Mouse (Mus musculus) urinary bladder, postnatal 10 days (tissue): ENCODE results near the gene Map3k1.

Experiments used
- DNase-seq: peaks from one replicate; pipeline ENCODE4 v3.0.0; 2022; ENCODE audit warnings: low spot score

The Map3k1 gene

GRCm38 (mm10) chr13:111812647-111813046, 3.9 kb upstream of the Map3k1 start:
- DNase-seq = no peak

GRCm38 (mm10) chr13:111810998-111811628, 2.3 kb upstream of the Map3k1 start:
- no peak for DNase-seq

- no peak for DNase-seq
Observed at GRCm38 (mm10) chr13:111809466-111810228, 854 bp upstream of the Map3k1 start.

GRCm38 (mm10) chr13:111808387-111808636, 481 bp downstream of the Map3k1 start:
- DNase-seq = no peak

- no peak for DNase-seq
Observed at GRCm38 (mm10) chr13:111807596-111808386, 1.0 kb downstream of the Map3k1 start.

GRCm38 (mm10) chr13:111807105-111807595, 1.6 kb downstream of the Map3k1 start:
- DNase-seq = no peak

- DNase-seq = no peak
Observed at GRCm38 (mm10) chr13:111805738-111806722, 2.8 kb downstream of the Map3k1 start.

GRCm38 (mm10) chr13:111804951-111805673, 3.7 kb downstream of the Map3k1 start:
- DNase-seq = no peak

- no peak for DNase-seq
Observed at GRCm38 (mm10) chr13:111804189-111804588, 4.6 kb downstream of the Map3k1 start.

GRCm38 (mm10) chr13:111803506-111803905, 5.3 kb downstream of the Map3k1 start:
- DNase-seq = no peak

GRCm38 (mm10) chr13:111802900-111803299, 5.9 kb downstream of the Map3k1 start:
- no peak for DNase-seq

GRCm38 (mm10) chr13:111802271-111802665, 6.5 kb downstream of the Map3k1 start:
- DNase-seq = no peak

- DNase-seq = no peak
Observed at GRCm38 (mm10) chr13:111801662-111802270, 7.0 kb downstream of the Map3k1 start.

GRCm38 (mm10) chr13:111800866-111801265, 7.9 kb downstream of the Map3k1 start:
- no peak for DNase-seq

GRCm38 (mm10) chr13:111798044-111798443, 10.7 kb downstream of the Map3k1 start:
- no peak for DNase-seq

- no peak for DNase-seq
Observed at GRCm38 (mm10) chr13:111797021-111797420, 11.8 kb downstream of the Map3k1 start.

- DNase-seq = no peak
Observed at GRCm38 (mm10) chr13:111796191-111796920, 12.4 kb downstream of the Map3k1 start.

GRCm38 (mm10) chr13:111792975-111793287, 15.9 kb downstream of the Map3k1 start:
- no peak for DNase-seq

GRCm38 (mm10) chr13:111792130-111792974, 16.4 kb downstream of the Map3k1 start:
- no peak for DNase-seq
